Mouse (Mus musculus): ENCODE data around the gene Mknk1. TPM values are rescaled to one million over a fixed set of nuclear protein-coding genes. Genes with fewer than 3 reads are reported as not detected.

Gene Mknk1
- 28.0 and 30.1 TPM in 2 replicates for polyA plus RNA-seq (2016; fragmentation: Nextera tagmentation; extraction: Ambion mirVana)

DNA sequence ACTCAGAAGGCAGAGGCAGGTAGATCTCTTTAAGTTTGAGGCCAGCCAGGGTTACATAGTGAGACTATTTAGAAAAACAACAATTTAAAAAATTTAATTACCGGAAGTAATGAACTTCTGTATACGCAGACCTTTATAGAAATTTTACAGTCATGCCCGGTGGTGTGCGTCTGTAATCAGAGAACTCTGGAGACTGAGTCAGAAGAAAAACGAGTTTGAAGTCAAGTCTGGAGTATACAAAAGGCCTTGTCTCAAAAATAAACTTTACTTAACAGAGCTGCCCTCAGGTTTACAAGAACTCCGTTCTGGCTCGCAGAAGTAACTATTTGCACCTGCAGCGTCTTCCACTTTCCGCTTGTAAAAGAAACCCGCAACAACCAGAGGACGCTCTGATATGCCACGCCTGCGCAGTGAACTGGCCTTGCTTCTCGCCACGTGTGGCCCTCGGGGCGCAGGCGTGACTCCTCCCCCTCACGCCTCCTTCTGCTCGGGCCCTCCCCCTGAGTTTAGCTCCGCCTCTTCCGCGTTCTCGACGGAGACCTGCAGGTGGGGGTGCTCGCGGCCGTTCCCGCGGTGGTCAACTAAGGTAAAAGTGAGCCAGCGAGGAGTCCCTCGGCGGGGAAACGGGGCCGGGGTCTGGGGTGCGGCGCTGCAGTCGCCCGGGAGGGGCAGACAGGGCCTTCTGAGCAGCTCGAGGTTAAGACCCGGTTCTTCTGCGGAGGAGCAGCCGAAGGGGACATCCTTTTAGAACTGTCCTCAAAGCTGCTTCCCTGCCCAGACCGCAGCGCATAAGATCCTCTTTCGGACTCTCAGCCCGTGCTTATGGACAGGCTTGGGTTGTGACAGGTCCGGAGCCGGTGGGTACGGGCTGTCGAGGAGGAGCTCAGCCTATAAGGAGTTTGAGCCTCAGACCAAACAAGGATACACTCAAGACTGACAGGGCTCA, at the start of gene Mknk1:
Mknk1 (plus strand) TSS at position 503 of the 946 bp plus-strand sequence.
- H3K27ac ChIP-seq (replicated peaks), result peak within 1 kb of the TSS; percentile 39; the same call in 1 of the 2 replicates
- peak; percentile 95 for ATAC-seq (ENCODE audit: low FRiP score, low read depth)
- WGBS, result 3% methylated on average over 51 of the region's 51 CpGs
- peak within 1 kb of the TSS; percentile 78 for H3K4me3 ChIP-seq
- H3K9me3 ChIP-seq, result no peaks in the 10 kb centered on the region
- no peaks in the 10 kb centered on the region for H3K36me3 ChIP-seq
- H3K9ac ChIP-seq (replicated peaks), result peak within 1 kb of the TSS; percentile 67
- peak within 1 kb of the TSS; percentile 79 for H3K4me2 ChIP-seq (replicated peaks)
- H3K27me3 ChIP-seq, result no peaks in the 10 kb centered on the region
- peaks cover 8% of the 10 kb centered on the region for H3K4me1 ChIP-seq

DNA sequence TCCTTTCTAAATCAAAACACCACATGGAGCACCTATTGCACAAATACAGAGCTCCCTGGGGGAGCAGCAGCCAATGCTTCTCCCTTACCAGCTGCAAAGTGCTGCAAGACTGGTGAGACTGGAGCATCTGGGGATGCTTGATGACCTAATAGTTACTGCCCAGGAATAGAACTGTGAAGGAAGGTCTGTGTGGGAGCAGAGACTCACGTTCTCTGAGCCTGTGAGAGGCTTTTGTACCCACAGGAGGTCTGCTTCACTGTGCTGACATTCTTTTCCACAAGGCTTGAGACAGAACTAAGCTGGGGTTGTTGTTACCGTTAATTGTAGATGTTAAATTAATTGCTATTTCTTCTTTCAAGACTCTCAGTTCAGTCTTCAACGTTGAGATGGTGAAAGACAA, 48.1 kb upstream of the Mknk1 start:
- no peak for ATAC-seq (ENCODE audit: low FRiP score, low read depth)
- H3K4me1 ChIP-seq, result peaks cover 3% of the 10 kb centered on the region
- H3K9me3 ChIP-seq, result no peaks in the 10 kb centered on the region
- H3K9ac ChIP-seq (replicated peaks), result no peak overlapping the region
- H3K27me3 ChIP-seq, result no peaks in the 10 kb centered on the region
- H3K36me3 ChIP-seq, result peaks cover 37% of the 10 kb centered on the region
- H3K27ac ChIP-seq (replicated peaks), result no peak overlapping the region
- 82% methylated on average over 3 of the region's 3 CpGs for WGBS
- H3K4me3 ChIP-seq, result no peak overlapping the region
- no peak overlapping the region for H3K4me2 ChIP-seq (replicated peaks)

DNA sequence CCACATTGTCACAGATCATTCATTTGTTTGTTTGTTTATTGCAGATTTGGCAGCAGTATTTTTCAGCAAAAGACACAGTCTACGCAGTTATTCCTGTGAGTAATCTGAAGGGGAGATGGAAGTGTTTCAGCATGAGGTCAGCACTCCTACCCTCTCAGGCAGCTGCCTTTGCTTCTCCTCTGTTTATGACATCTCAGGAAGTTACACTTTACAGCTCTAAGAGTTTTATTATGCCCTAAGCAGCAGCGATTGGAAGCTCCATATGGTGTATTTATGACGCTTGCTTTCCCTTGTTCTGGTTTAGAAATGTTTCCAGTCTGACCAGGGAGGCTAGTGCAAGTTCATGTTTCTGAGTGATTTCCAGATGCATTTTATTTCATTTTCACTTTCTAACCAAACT, 43.6 kb upstream of the Mknk1 start:
- 95% methylated on average over 3 of the region's 3 CpGs for WGBS
- no peak overlapping the region for H3K4me3 ChIP-seq
- H3K4me1 ChIP-seq, result no peaks in the 10 kb centered on the region
- H3K4me2 ChIP-seq (replicated peaks), result no peak overlapping the region
- no peaks in the 10 kb centered on the region for H3K9me3 ChIP-seq
- H3K9ac ChIP-seq (replicated peaks), result no peak overlapping the region
- no peak for ATAC-seq (ENCODE audit: low FRiP score, low read depth)
- H3K27me3 ChIP-seq, result no peaks in the 10 kb centered on the region
- peaks cover 57% of the 10 kb centered on the region for H3K36me3 ChIP-seq
- no peak overlapping the region for H3K27ac ChIP-seq (replicated peaks)

GRCm38 (mm10) chr4:115799981-115800380, 39.0 kb upstream of the Mknk1 start:
- Histone ChIP-seq H3K4me2 (replicated peaks) (no peak overlapping the region), H3K9ac (replicated peaks) (no peak overlapping the region), H3K27ac (replicated peaks) (no peak overlapping the region), H3K4me3 (no peak overlapping the region), H3K27me3 (no peaks in the 10 kb centered on the region), H3K36me3 (peaks cover 56% of the 10 kb centered on the region), H3K4me1 (no peaks in the 10 kb centered on the region), H3K9me3 (no peaks in the 10 kb centered on the region)
- ATAC-seq (ENCODE audit: low FRiP score, low read depth), result no peak
- WGBS, result 93% methylated on average over 3 of the region's 3 CpGs

DNA sequence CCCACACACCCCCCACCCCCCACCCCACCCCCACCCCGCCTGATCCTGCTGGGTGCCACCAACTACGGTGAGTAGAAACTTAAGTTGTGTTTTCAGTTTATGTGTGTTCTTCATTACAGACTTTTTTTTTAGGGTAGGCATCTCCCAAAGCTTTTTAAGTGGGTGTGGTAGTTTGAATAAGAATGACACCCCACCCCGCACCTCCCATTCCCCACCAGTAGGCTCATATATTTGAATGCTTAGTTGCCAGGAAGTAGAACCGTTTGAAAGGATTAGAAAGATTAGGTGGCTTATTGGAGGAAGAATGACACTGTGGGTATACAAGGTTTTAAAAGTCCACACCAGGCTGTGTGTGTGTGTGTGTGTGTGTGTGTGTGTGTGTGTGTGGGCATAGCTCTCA, 26.7 kb upstream of the Mknk1 start:
- WGBS, result 64% methylated on average over 4 of the region's 4 CpGs

GRCm38 (mm10) chr4:115815606-115816005, 23.4 kb upstream of the Mknk1 start:
- no peak for ATAC-seq (ENCODE audit: low FRiP score, low read depth)
- WGBS, result 90% methylated on average over 5 of the region's 5 CpGs
- peaks cover 37% of the 10 kb centered on the region for H3K36me3 ChIP-seq
- H3K27me3 ChIP-seq, result no peaks in the 10 kb centered on the region
- no peaks in the 10 kb centered on the region for H3K9me3 ChIP-seq
- no peak overlapping the region for H3K9ac ChIP-seq (replicated peaks)
- no peak overlapping the region for H3K27ac ChIP-seq (replicated peaks)
- no peak overlapping the region for H3K4me3 ChIP-seq
- no peaks in the 10 kb centered on the region for H3K4me1 ChIP-seq
- no peak overlapping the region for H3K4me2 ChIP-seq (replicated peaks)

More for the DNA sequence above, 26.7 kb upstream of the Mknk1 start:
- no peak overlapping the region for H3K9ac ChIP-seq (replicated peaks)
- H3K4me2 ChIP-seq (replicated peaks), result no peak overlapping the region
- no peak overlapping the region for H3K27ac ChIP-seq (replicated peaks)
- peaks cover 37% of the 10 kb centered on the region for H3K36me3 ChIP-seq
- no peak overlapping the region for H3K4me3 ChIP-seq
- no peaks in the 10 kb centered on the region for H3K27me3 ChIP-seq
- no peaks in the 10 kb centered on the region for H3K9me3 ChIP-seq
- ATAC-seq (ENCODE audit: low FRiP score, low read depth), result no peak
- no peaks in the 10 kb centered on the region for H3K4me1 ChIP-seq

DNA sequence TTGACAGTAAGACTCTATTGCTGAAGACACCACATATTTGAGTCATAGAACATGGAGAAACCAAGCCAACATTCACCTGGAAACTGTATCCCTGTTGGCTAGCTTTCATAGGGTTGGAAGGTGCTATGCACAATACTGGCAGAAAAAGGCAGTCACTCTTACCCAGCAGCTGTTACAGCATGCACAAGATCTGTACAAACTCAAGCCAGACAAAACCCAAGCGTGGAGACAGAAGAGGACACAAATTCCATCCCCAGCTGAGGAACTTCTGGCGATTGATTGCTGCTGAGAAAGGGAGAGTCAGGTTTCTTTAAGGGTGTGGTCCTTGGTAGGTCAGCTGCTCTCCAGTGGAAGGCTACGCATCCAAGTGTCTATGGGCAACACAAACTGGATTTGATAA, 18.8 kb upstream of the Mknk1 start:
- no peak for ATAC-seq (ENCODE audit: low FRiP score, low read depth)
- Histone ChIP-seq H3K9me3 (no peaks in the 10 kb centered on the region), H3K4me1 (no peaks in the 10 kb centered on the region), H3K27ac (replicated peaks) (no peak overlapping the region), H3K4me3 (no peak overlapping the region), H3K9ac (replicated peaks) (no peak overlapping the region), H3K36me3 (peaks cover 11% of the 10 kb centered on the region; the same call in 1 of the 2 replicates), H3K4me2 (replicated peaks) (no peak overlapping the region), H3K27me3 (no peaks in the 10 kb centered on the region)
- 82% methylated on average over 3 of the region's 3 CpGs for WGBS

- 69% methylated on average over 3 of the region's 3 CpGs for WGBS
- Histone ChIP-seq H3K4me3 (no peak overlapping the region), H3K27ac (replicated peaks) (no peak overlapping the region), H3K4me2 (replicated peaks) (no peak overlapping the region), H3K4me1 (no peaks in the 10 kb centered on the region), H3K36me3 (peaks cover 4% of the 10 kb centered on the region; the same call in 1 of the 2 replicates), H3K27me3 (no peaks in the 10 kb centered on the region), H3K9ac (replicated peaks) (no peak overlapping the region), H3K9me3 (no peaks in the 10 kb centered on the region)
- no peak for ATAC-seq (ENCODE audit: low FRiP score, low read depth)
Measured at GRCm38 (mm10) chr4:115820944-115821343, 18.1 kb upstream of the Mknk1 start.

DNA sequence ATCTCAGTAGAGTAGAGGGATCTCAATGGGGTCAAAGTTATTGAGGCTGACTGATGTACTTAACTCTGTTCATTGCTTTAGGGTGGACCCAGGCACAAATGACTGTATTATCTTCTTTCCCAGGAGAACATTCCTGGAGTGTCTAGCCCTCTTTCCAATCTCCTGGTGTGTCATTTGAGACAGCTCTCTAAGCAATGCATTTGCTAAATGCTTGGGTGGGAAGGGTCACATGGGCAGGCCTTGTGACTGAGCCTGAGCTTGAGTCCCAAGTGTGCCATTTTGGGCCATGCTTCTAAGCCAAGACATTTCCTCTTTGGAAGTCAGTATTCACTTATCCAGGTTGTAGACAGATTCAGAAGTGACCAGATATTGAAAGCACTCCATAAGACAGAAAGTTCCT, 17.6 kb upstream of the Mknk1 start:
- no peak for ATAC-seq (ENCODE audit: low FRiP score, low read depth)
- Histone ChIP-seq H3K36me3 (no peaks in the 10 kb centered on the region), H3K27me3 (0 out of 2 replicates have a peak, but pooled peaks cover 2% of the 10 kb centered on the region), H3K27ac (replicated peaks) (no peak overlapping the region), H3K4me2 (replicated peaks) (no peak overlapping the region), H3K9ac (replicated peaks) (no peak overlapping the region), H3K9me3 (no peaks in the 10 kb centered on the region), H3K4me1 (no peaks in the 10 kb centered on the region), H3K4me3 (no peak overlapping the region)

DNA sequence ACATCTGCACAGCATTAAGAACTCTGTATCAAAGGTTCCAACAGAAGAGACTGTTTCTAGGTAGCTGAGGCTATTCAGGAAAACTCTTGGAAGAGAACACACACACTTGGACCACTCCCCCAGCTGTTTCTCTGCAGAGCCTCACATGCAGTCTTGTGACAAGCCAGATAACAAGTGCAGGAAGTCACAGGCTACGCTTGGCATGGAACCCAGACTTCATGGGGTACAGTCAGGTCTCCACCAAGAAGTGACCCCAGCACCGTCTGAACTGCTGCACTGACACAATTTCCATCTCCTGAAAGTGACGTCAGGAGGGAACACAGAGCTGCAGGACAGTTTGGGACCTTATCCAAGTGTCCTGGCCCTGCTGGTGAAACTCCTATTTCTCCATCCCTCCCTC, 17.1 kb upstream of the Mknk1 start:
- H3K27me3 ChIP-seq, result 0 out of 2 replicates have a peak, but pooled peaks cover 7% of the 10 kb centered on the region
- H3K4me1 ChIP-seq, result no peaks in the 10 kb centered on the region
- H3K9ac ChIP-seq (replicated peaks), result no peak overlapping the region
- no peak for ATAC-seq (ENCODE audit: low FRiP score, low read depth)
- no peak overlapping the region for H3K27ac ChIP-seq (replicated peaks)
- H3K36me3 ChIP-seq, result no peaks in the 10 kb centered on the region
- WGBS, result 70% methylated on average over 3 of the region's 3 CpGs
- H3K9me3 ChIP-seq, result no peaks in the 10 kb centered on the region
- H3K4me2 ChIP-seq (replicated peaks), result no peak overlapping the region
- H3K4me3 ChIP-seq, result no peak overlapping the region

DNA sequence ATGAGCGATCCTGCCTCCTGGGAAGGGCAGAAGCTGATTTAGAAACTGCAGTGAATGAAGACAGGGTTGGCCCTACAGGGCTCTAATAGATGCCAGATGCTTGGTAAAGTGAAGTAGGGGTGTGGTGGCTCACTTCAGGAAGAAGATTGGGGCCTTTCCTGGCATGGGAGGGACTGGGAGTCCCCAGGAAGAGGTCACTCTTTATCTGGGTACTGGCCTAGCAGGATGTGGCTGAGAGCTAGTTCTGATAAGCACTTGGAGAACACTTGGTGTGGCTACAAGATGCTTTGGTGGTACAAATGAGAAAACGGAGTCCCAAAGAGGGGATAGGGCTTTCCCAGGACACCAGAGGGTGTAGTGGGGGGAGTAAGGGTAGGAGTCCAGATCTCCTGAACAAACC, 14.8 kb upstream of the Mknk1 start:
- H3K9me3 ChIP-seq, result no peaks in the 10 kb centered on the region
- H3K36me3 ChIP-seq, result no peaks in the 10 kb centered on the region
- no peak overlapping the region for H3K4me2 ChIP-seq (replicated peaks)
- H3K4me1 ChIP-seq, result peaks cover 11% of the 10 kb centered on the region
- 83% methylated on average over 2 of the region's 2 CpGs for WGBS
- peaks cover 14% of the 10 kb centered on the region; the same call in 1 of the 2 replicates for H3K27me3 ChIP-seq
- ATAC-seq (ENCODE audit: low FRiP score, low read depth), result no peak
- no peak overlapping the region for H3K9ac ChIP-seq (replicated peaks)
- no peak overlapping the region for H3K4me3 ChIP-seq
- H3K27ac ChIP-seq (replicated peaks), result no peak overlapping the region

DNA sequence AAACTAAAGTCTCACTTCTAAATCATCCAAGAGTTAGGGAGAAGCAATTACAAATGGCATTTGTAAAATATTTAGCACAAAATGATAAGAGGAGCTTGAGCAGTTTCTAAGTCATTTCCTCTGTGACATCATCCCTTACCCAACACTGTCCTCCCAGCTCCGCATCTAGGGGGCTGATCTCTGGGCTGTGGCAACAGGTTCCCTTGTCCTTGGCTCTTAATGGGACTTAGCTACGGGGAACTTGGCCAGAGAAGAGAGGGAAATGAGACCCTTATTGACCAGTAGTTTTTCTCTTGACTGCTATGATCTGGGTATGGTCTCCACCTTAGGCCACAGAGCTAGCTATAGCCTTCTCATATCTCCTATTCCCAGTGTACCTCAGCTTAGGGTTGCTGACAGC, 13.7 kb upstream of the Mknk1 start:
- Histone ChIP-seq H3K9ac (replicated peaks) (no peak overlapping the region), H3K27me3 (peaks cover 24% of the 10 kb centered on the region), H3K36me3 (no peaks in the 10 kb centered on the region), H3K4me3 (no peak overlapping the region), H3K4me2 (replicated peaks) (no peak overlapping the region), H3K4me1 (peaks cover 11% of the 10 kb centered on the region), H3K27ac (replicated peaks) (no peak overlapping the region), H3K9me3 (no peaks in the 10 kb centered on the region)
- WGBS, result 77% methylated on average over 2 of the region's 2 CpGs
- no peak for ATAC-seq (ENCODE audit: low FRiP score, low read depth)
